Mouse (Mus musculus): Measurements from ENCODE around the gene Guca2a. TPM values are rescaled to one million over a fixed set of nuclear protein-coding genes. Genes with fewer than 3 reads are reported as not detected.

The Guca2a gene
- total RNA-seq, 2 experiments from 2014 or later, result not detected

GRCm38 (mm10) chr4:119682596-119682995 is 45.1 kb downstream of the Guca2a start:
- no peak for ATAC-seq (replicated peaks; ENCODE audit: low FRiP score, low TSS enrichment, poor library complexity, severe bottlenecking)

GRCm38 (mm10) chr4:119685746-119686145 is 48.2 kb downstream of the Guca2a start:
- no peak for ATAC-seq (replicated peaks; ENCODE audit: low FRiP score, low TSS enrichment, poor library complexity, severe bottlenecking)

Other genes starting within 250 kb of the Guca2a start
- 0.27 TPM in 1 of 2 replicates, not detected in the other for gene Ccdc30, start 222.2 kb upstream of the Guca2a start, total RNA-seq (2014; fragmentation: Nextera tagmentation)
- 0.50 and 2.9 TPM in 2 replicates for gene Ccdc30, start 222.2 kb upstream of the Guca2a start, total RNA-seq (2017)
- gene Ppcs, start 215.3 kb upstream of the Guca2a start, total RNA-seq (2014; fragmentation: Nextera tagmentation), result 6.3 and 13.0 TPM in 2 replicates
- gene Ppcs, start 215.3 kb upstream of the Guca2a start, total RNA-seq (2017), result 3.8 and 4.8 TPM in 2 replicates
- not detected in 2 replicates for gene Zmynd12, start 214.9 kb upstream of the Guca2a start, total RNA-seq (2014; fragmentation: Nextera tagmentation)
- not detected in 2 replicates for gene Zmynd12, start 214.9 kb upstream of the Guca2a start, total RNA-seq (2017)
- not detected in 2 replicates for gene Rimkla, start 145.1 kb upstream of the Guca2a start, total RNA-seq (2014; fragmentation: Nextera tagmentation)
- not detected in 2 replicates for gene Rimkla, start 145.1 kb upstream of the Guca2a start, total RNA-seq (2017)
- 31.1 and 58.3 TPM in 2 replicates for gene Foxj3, start 100.7 kb upstream of the Guca2a start, total RNA-seq (2014; fragmentation: Nextera tagmentation)
- gene Foxj3, start 100.7 kb upstream of the Guca2a start, total RNA-seq (2017), result 22.8 and 33.9 TPM in 2 replicates
- 1.5 TPM in 1 of 2 replicates, not detected in the other for gene Frg2f1, start 98.2 kb upstream of the Guca2a start, total RNA-seq (2014; fragmentation: Nextera tagmentation)
- gene Frg2f1, start 98.2 kb upstream of the Guca2a start, total RNA-seq (2017), result 0.28 and 1.7 TPM in 2 replicates
- gene Guca2b, start 21.2 kb downstream of the Guca2a start, total RNA-seq (2014; fragmentation: Nextera tagmentation), result not detected in 2 replicates
- not detected in 2 replicates for gene Guca2b, start 21.2 kb downstream of the Guca2a start, total RNA-seq (2017)
- gene Hivep3, start 96.1 kb downstream of the Guca2a start, total RNA-seq (2014; fragmentation: Nextera tagmentation), result 2.7 and 2.9 TPM in 2 replicates
- 1.6 and 2.5 TPM in 2 replicates for gene Hivep3, start 96.1 kb downstream of the Guca2a start, total RNA-seq (2017)